Mouse (Mus musculus) MEL (cell line): ENCODE measurements around the gene Uckl1. TPM values are rescaled to one million over a fixed set of nuclear protein-coding genes. Genes with fewer than 3 reads are reported as not detected.

Experiments used
- DNase-seq: peaks from one replicate; pipeline ENCODE4 v3.0.0; 2011; ENCODE audit warnings: low read depth, low spot score
- H3K27ac ChIP-seq: 2 replicates; pipeline ENCODE4 v1.5.1; 2012; ENCODE audit warnings: low read depth, mild to moderate bottlenecking, control low read depth, low read length, moderate library complexity; ENCODE audit not compliant: control insufficient read depth
- H3K27me3 ChIP-seq, 2 experiments: fragments of 150-350 bp in 1 of 2; sonication (generic) in 1 of 2; 2 replicates each; pipeline ENCODE4 v1.6.1; 2012; ENCODE audit warnings: low read length in 2 of 2, mild to moderate bottlenecking in 2 of 2, improper control_type of control experiment in 1 of 2, moderate library complexity in 1 of 2; ENCODE audit not compliant: insufficient read depth in 2 of 2, control insufficient read depth in 1 of 2
- H3K36me3 ChIP-seq, 2 experiments: 2 replicates each; pipeline ENCODE4 v1.6.1; 2012 to 2014; ENCODE audit warnings: low read length in 2 of 2, improper control_type of control experiment in 1 of 2, inconsistent platforms in 1 of 2, mild to moderate bottlenecking in 1 of 2; ENCODE audit not compliant: insufficient read depth in 2 of 2, control insufficient read depth in 1 of 2
- H3K4me1 ChIP-seq, 2 experiments: fragments of 150-350 bp in 1 of 2; sonication (generic) in 1 of 2; 2 replicates each; pipeline ENCODE4 v1.6.1; 2012; ENCODE audit warnings: low read length in 2 of 2, improper control_type of control experiment in 1 of 2, mild to moderate bottlenecking in 1 of 2; ENCODE audit not compliant: insufficient read depth in 2 of 2, control insufficient read depth in 1 of 2
- H3K4me3 ChIP-seq, 2 experiments: fragments of 150-350 bp in 1 of 2; sonication (generic) in 1 of 2; 2 replicates each; pipeline ENCODE4 v1.5.1; 2012; ENCODE audit warnings: low read depth in 2 of 2, low read length in 2 of 2, mild to moderate bottlenecking in 2 of 2, moderate library complexity in 2 of 2, control low read depth in 1 of 2, improper control_type of control experiment in 1 of 2; ENCODE audit not compliant: control insufficient read depth in 1 of 2, insufficient read depth in 1 of 2
- H3K79me2 ChIP-seq: 2 replicates; pipeline ENCODE4 v1.6.1; 2012; ENCODE audit warnings: mild to moderate bottlenecking, low read length, moderate library complexity; ENCODE audit not compliant: control insufficient read depth, poor library complexity, insufficient read depth
- H3K9ac ChIP-seq: 2 replicates; pipeline ENCODE4 v1.6.1; 2012; ENCODE audit warnings: low read depth, mild to moderate bottlenecking, control low read depth, low read length, moderate library complexity; ENCODE audit not compliant: control insufficient read depth, poor library complexity, severe bottlenecking
- H3K9me3 ChIP-seq: fragments of 150-350 bp; sonication (generic); replicated peaks from 2 replicates; pipeline ENCODE4 v1.6.1; 2012; ENCODE audit warnings: mild to moderate bottlenecking, low read length, improper control_type of control experiment, moderate library complexity; ENCODE audit not compliant: insufficient read depth
- CHD2 ChIP-seq: IDR thresholded peaks from 2 replicates; pipeline ENCODE4 v1.6.1; 2011; ENCODE audit warnings: low read length, improper control_type of control experiment
- CTCF ChIP-seq, 3 experiments: IDR thresholded peaks in 2 of 3; conservative IDR thresholded peaks in 1 of 3; 2 replicates each; pipeline ENCODE4 v1.5.1; 2011 to 2012; ENCODE audit warnings: low read length in 3 of 3, low read depth in 2 of 3, mild to moderate bottlenecking in 2 of 3, improper control_type of control experiment in 1 of 3, inconsistent platforms in 1 of 3, mixed read lengths in 1 of 3, moderate library complexity in 1 of 3; ENCODE audit not compliant: control insufficient read depth in 1 of 3, insufficient read depth in 1 of 3, poor library complexity in 1 of 3, severe bottlenecking in 1 of 3
- E2F4 ChIP-seq: IDR thresholded peaks from 2 replicates; pipeline ENCODE4 v1.6.1; 2011; ENCODE audit warnings: low read depth, low read length, improper control_type of control experiment, borderline replicate concordance
- ELF1 ChIP-seq: IDR thresholded peaks from 2 replicates; pipeline ENCODE4 v1.6.1; 2014; ENCODE audit warnings: low read depth, mild to moderate bottlenecking, inconsistent platforms, low read length, improper control_type of control experiment, moderate library complexity
- EP300 ChIP-seq, 2 experiments: IDR thresholded peaks; 2 replicates each; pipeline ENCODE4 v1.6.1; 2011; ENCODE audit warnings: improper control_type of control experiment in 2 of 2, low read length in 2 of 2, low read depth in 1 of 2, mild to moderate bottlenecking in 1 of 2
- ETS1 ChIP-seq: IDR thresholded peaks from 2 replicates; pipeline ENCODE4 v1.6.1; 2012; ENCODE audit warnings: low read depth, mild to moderate bottlenecking, inconsistent platforms, low read length, improper control_type of control experiment, moderate library complexity
- GABPA ChIP-seq: IDR thresholded peaks from 2 replicates; pipeline ENCODE4 v1.6.1; 2012; ENCODE audit warnings: low read depth, mild to moderate bottlenecking, inconsistent platforms, low read length, improper control_type of control experiment, moderate library complexity
- GATA1 ChIP-seq: IDR thresholded peaks from 2 replicates; pipeline ENCODE4 v1.6.1; 2011; ENCODE audit warnings: low read depth, low read length, improper control_type of control experiment
- HCFC1 ChIP-seq: IDR thresholded peaks from 2 replicates; pipeline ENCODE4 v1.6.1; 2012; ENCODE audit warnings: low read depth, mild to moderate bottlenecking, inconsistent platforms, low read length, improper control_type of control experiment, moderate library complexity
- JUND ChIP-seq: IDR thresholded peaks from 2 replicates; pipeline ENCODE4 v1.6.1; 2011; ENCODE audit warnings: low read depth, mild to moderate bottlenecking, improper control_type of control experiment, low read length
- MAFK ChIP-seq: IDR thresholded peaks from 2 replicates; pipeline ENCODE4 v1.6.1; 2011; ENCODE audit warnings: low read depth, mild to moderate bottlenecking, low read length, improper control_type of control experiment, borderline replicate concordance
- MAX ChIP-seq: IDR thresholded peaks from 2 replicates; pipeline ENCODE4 v1.6.1; 2011; ENCODE audit warnings: low read length, improper control_type of control experiment
- MAZ ChIP-seq: IDR thresholded peaks from 2 replicates; pipeline ENCODE4 v1.6.1; 2012; ENCODE audit warnings: low read depth, mild to moderate bottlenecking, inconsistent platforms, low read length, improper control_type of control experiment
- MEF2A ChIP-seq: IDR thresholded peaks from 2 replicates; pipeline ENCODE4 v1.6.1; 2014; ENCODE audit warnings: low read depth, mild to moderate bottlenecking, inconsistent platforms, low read length, improper control_type of control experiment; ENCODE audit not compliant: poor library complexity, insufficient replicate concordance, severe bottlenecking; ENCODE audit errors: extremely low read depth
- MXI1 ChIP-seq: IDR thresholded peaks from 2 replicates; pipeline ENCODE4 v1.6.1; 2011; ENCODE audit warnings: mild to moderate bottlenecking, low read depth, low read length, improper control_type of control experiment
- MYB ChIP-seq: IDR thresholded peaks from 2 replicates; pipeline ENCODE4 v1.6.1; 2011; ENCODE audit warnings: mild to moderate bottlenecking, low read depth, low read length, improper control_type of control experiment
- MYC ChIP-seq: IDR thresholded peaks from 2 replicates; pipeline ENCODE4 v1.6.1; 2011; ENCODE audit warnings: low read depth, mild to moderate bottlenecking, low read length, improper control_type of control experiment, moderate library complexity
- NELFE ChIP-seq: IDR thresholded peaks from 2 replicates; pipeline ENCODE4 v1.6.1; 2011; ENCODE audit warnings: low read depth, low read length, improper control_type of control experiment
- NRF1 ChIP-seq: IDR thresholded peaks from 2 replicates; pipeline ENCODE4 v1.6.1; 2014; ENCODE audit warnings: low read depth, mild to moderate bottlenecking, inconsistent platforms, low read length, improper control_type of control experiment, moderate library complexity; ENCODE audit not compliant: poor library complexity, insufficient read depth, severe bottlenecking
- POLR2A ChIP-seq, 2 experiments: IDR thresholded peaks; 2 replicates each; pipeline ENCODE4 v1.6.1; 2011 to 2012; ENCODE audit warnings: low read length in 2 of 2, mild to moderate bottlenecking in 2 of 2, control low read depth in 1 of 2, improper control_type of control experiment in 1 of 2, low read depth in 1 of 2, moderate library complexity in 1 of 2; ENCODE audit not compliant: control insufficient read depth in 1 of 2, insufficient read depth in 1 of 2, poor library complexity in 1 of 2
- POLR2AphosphoS2 ChIP-seq: IDR thresholded peaks from 2 replicates; pipeline ENCODE4 v1.6.1; 2011; ENCODE audit warnings: low read length, improper control_type of control experiment
- POLR2AphosphoS5 ChIP-seq: IDR thresholded peaks from 2 replicates; pipeline ENCODE4 v1.6.1; 2012; ENCODE audit warnings: low read depth, borderline replicate concordance, mild to moderate bottlenecking, inconsistent platforms, low read length, moderate library complexity, mixed read lengths
- RCOR1 ChIP-seq: IDR thresholded peaks from 2 replicates; pipeline ENCODE4 v1.6.1; 2012; ENCODE audit warnings: low read depth, mild to moderate bottlenecking, inconsistent platforms, low read length, improper control_type of control experiment
- SIN3A ChIP-seq: IDR thresholded peaks from 2 replicates; pipeline ENCODE4 v1.6.1; 2012; ENCODE audit warnings: low read length, improper control_type of control experiment, inconsistent platforms
- TAL1 ChIP-seq: IDR thresholded peaks from 2 replicates; pipeline ENCODE4 v1.6.1; 2012; ENCODE audit warnings: mild to moderate bottlenecking, inconsistent platforms, low read length, moderate library complexity, mixed read lengths
- TBP ChIP-seq: IDR thresholded peaks from 2 replicates; pipeline ENCODE4 v1.8.0; 2011; ENCODE audit warnings: low read depth, low read length, improper control_type of control experiment
- TCF12 ChIP-seq: IDR thresholded peaks from 2 replicates; pipeline ENCODE4 v1.6.1; 2014; ENCODE audit warnings: low read depth, mild to moderate bottlenecking, inconsistent platforms, low read length, improper control_type of control experiment, moderate library complexity
- UBTF ChIP-seq: IDR thresholded peaks from 2 replicates; pipeline ENCODE4 v1.6.1; 2012; ENCODE audit warnings: low read depth, mild to moderate bottlenecking, inconsistent platforms, low read length, improper control_type of control experiment, moderate library complexity, borderline replicate concordance; ENCODE audit not compliant: insufficient read depth
- USF2 ChIP-seq, 2 experiments: IDR thresholded peaks; 2 replicates each; pipeline ENCODE4 v1.6.1; 2011 to 2012; ENCODE audit warnings: improper control_type of control experiment in 2 of 2, low read length in 2 of 2, borderline replicate concordance in 1 of 2, inconsistent platforms in 1 of 2, low read depth in 1 of 2, mild to moderate bottlenecking in 1 of 2; ENCODE audit not compliant: insufficient read depth in 1 of 2
- ZC3H11A ChIP-seq: IDR thresholded peaks from 2 replicates; pipeline ENCODE4 v1.6.1; 2012; ENCODE audit warnings: low read depth, mild to moderate bottlenecking, inconsistent platforms, low read length, improper control_type of control experiment
- ZMIZ1 ChIP-seq: IDR thresholded peaks from 2 replicates; pipeline ENCODE4 v1.6.1; 2012; ENCODE audit warnings: low read depth, mild to moderate bottlenecking, inconsistent platforms, low read length, improper control_type of control experiment, moderate library complexity
- ZNF384 ChIP-seq: IDR thresholded peaks from 2 replicates; pipeline ENCODE4 v1.6.1; 2012; ENCODE audit warnings: low read depth, mild to moderate bottlenecking, inconsistent platforms, low read length, improper control_type of control experiment
- polyA plus RNA-seq, 2 experiments: library from polyadenylated mRNA; stranded (reverse) in 1 of 2; unstranded in 1 of 2; fragments of >175 nt in 1 of 2; fragments of >200 nt in 1 of 2; gene quantifications; 2 replicates each; pipeline versions ENCODE4 v1.2.1 to v1.2.4; 2012; ENCODE audit warnings: low replicate concordance in 2 of 2, low read depth in 1 of 2; ENCODE audit not compliant: insufficient read length in 2 of 2, insufficient read depth in 1 of 2, missing spikeins in 1 of 2
- total RNA-seq: library from RNA; depleted of rRNA; stranded (reverse); fragments of 300-350 nt; gene quantifications from 2 replicates; pipeline ENCODE4 v1.2.3, GENCODE M21; 2012

Gene Uckl1
- total and polyA plus RNA-seq, 3 experiments = 15.2 to 24.6 TPM; not detected in 1

DNA sequence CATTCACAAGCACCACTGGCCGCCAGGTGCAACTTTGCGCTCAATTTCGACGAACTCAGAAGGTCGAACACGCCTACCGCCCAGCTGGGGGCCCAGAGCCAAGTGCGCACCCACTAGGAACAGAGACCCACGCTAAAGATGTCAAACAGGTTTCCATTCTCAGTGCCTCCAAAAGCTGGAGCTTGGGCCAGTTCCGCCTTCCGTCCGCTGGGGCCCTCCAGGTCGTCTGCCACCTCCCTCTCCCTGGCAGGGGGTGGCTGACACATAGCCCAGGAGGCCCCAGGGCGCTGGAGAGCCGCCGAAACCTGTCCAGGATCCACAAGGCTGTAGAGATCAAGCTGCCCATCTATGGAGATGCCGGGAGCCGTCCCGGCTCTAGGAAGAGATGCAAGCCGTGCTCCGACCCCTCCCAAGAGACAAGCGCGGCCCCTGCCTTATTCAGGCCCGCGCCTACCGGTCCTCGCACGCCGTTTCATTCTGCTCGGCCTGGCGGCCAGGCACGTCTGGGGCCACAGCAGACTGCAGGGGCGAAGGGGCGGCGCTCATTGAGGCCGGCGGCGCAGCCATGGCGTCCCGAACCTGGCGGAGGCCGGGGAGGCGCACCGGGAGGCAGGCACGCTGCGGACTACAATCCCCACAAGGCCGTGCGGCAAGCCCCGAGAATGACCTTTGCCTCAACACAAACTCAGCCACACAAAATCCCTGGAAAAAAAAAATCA is 3.1 kb downstream of the Uckl1 start (continued):
- TF ChIP-seq MEF2A (no peak), CHD2 (peak; percentile 64), ZC3H11A (no peak), ETS1 (no peak), E2F4 (no peak), RCOR1 (no peak), USF2 (IDR thresholded peaks at IDR 0.05; ENCODE audit: borderline replicate concordance in 1 of 2, insufficient read depth in 1 of 2, low read depth in 1 of 2, low read length in 2 of 2) (no peak), NRF1 (0 out of 2 replicates have a peak, but pooled peaks have one; percentile 34), POLR2AphosphoS5 (no peak)
- TF ChIP-seq, all 39 proteins: peak for 11

DNA sequence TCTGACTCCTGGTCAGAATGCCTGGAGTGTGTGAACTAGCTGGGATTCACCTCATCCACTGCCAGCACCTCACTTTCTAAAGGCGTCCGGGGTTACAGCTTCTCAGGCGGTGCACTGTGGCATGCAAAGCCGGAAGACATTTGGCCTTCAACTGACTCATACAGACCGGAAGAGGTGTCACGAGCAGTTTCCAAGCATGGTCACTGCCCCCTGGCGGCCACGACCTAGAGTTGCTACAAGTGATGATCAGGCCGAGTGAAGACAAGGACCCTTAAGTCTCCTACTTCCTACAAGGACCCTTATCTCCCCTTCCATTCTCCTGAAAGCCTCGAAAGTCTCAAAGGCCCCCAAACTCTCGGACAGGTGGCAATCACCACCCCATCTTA is 3.7 kb downstream of the Uckl1 start:
- H3K4me1 ChIP-seq = peaks cover 18 to 20% of the 10 kb centered on the region in 2 experiments
- H3K27me3 ChIP-seq = no peaks in the 10 kb centered on the region
- H3K4me3 ChIP-seq = peak overlapping the region; percentile 72 to 79
- H3K79me2 ChIP-seq = peaks cover 8% of the 10 kb centered on the region
- H3K9ac ChIP-seq = peak overlapping the region; percentile 90
- H3K36me3 ChIP-seq = peaks cover 0 to 22% of the 10 kb centered on the region in 2 experiments; a peak in 2 of 4 replicates
- DNase-seq = peak; percentile 97
- H3K27ac ChIP-seq = peak overlapping the region; percentile 80
- no peaks in the 10 kb centered on the region for H3K9me3 ChIP-seq
- TF ChIP-seq ZMIZ1 = no peak; the same call in none of the 2 replicates
- no peak for TF ChIP-seq ETS1
- TF ChIP-seq TCF12 = peak; percentile 55; the same call in 1 of the 2 replicates
- TF ChIP-seq NRF1 = no peak
- TF ChIP-seq POLR2AphosphoS2 = no peak
- no peak for TF ChIP-seq MEF2A
- TF ChIP-seq MYC = peak; percentile 94
- TF ChIP-seq GABPA = no peak
- TF ChIP-seq USF2 (IDR thresholded peaks at IDR 0.05; ENCODE audit: borderline replicate concordance in 1 of 2, insufficient read depth in 1 of 2, low read depth in 1 of 2, low read length in 2 of 2) = no peak
- TF ChIP-seq HCFC1 = peak; percentile 83
- TF ChIP-seq JUND = no peak
- TF ChIP-seq MAFK = no peak
- TF ChIP-seq MXI1 = peak; percentile 89
- peak; percentile 54 to 91; a peak in 3 of 4 replicates for TF ChIP-seq POLR2A (IDR thresholded peaks at IDR 0.05; ENCODE audit: control insufficient read depth in 1 of 2, insufficient read depth in 1 of 2, low read depth in 1 of 2, low read length in 2 of 2, poor library complexity in 1 of 2)
- 0 out of 2 replicates have a peak, but pooled peaks have one; percentile 3 for TF ChIP-seq ZC3H11A
- TF ChIP-seq MAZ = peak; percentile 8; the same call in 1 of the 2 replicates
- peak; percentile 82 for TF ChIP-seq NELFE
- TF ChIP-seq ELF1 = peak; percentile 95
- TF ChIP-seq UBTF = no peak
- peak; percentile 88 to 91 (median 89) for TF ChIP-seq CTCF (IDR thresholded peaks at IDR 0.05 in 2 of 3, conservative IDR thresholded peaks at IDR 0.05 in 1 of 3; ENCODE audit: control insufficient read depth in 1 of 3, insufficient read depth in 1 of 3, low read depth in 2 of 3, low read length in 3 of 3, poor library complexity in 1 of 3, severe bottlenecking in 1 of 3)
- peak; percentile 52; the same call in 1 of the 2 replicates for TF ChIP-seq GATA1
- peak; percentile 73; the same call in 1 of the 2 replicates for TF ChIP-seq MAX
- no peak for TF ChIP-seq EP300 (IDR thresholded peaks at IDR 0.05; ENCODE audit: low read depth in 1 of 2, low read length in 2 of 2)
- no peak for TF ChIP-seq MYB
- no peak for TF ChIP-seq TAL1
- TF ChIP-seq ZNF384 = no peak
- peak; percentile 81 for TF ChIP-seq TBP
- TF ChIP-seq RCOR1 = no peak
- peak; percentile 83; the same call in 1 of the 2 replicates for TF ChIP-seq SIN3A
